Mouse (Mus musculus): ENCODE data around the gene Plekho1. TPM values are rescaled to one million over a fixed set of nuclear protein-coding genes. Genes with fewer than 3 reads are reported as not detected.

Plekho1 gene
- total RNA-seq, 2 experiments from 2014 or later = 37.0 to 41.3 TPM

GRCm38 (mm10) chr3:96015681-96016080 lies 19.9 kb upstream of the Plekho1 start:
- no peak for DNase-seq (ENCODE audit: extremely low spot score in 1 of 2, low spot score in 1 of 2)

- no peak for DNase-seq (ENCODE audit: extremely low spot score in 1 of 2, low spot score in 1 of 2)
Measured at GRCm38 (mm10) chr3:96012805-96013204, 17.0 kb upstream of the Plekho1 start.

- DNase-seq (ENCODE audit: extremely low spot score in 1 of 2, low spot score in 1 of 2) = no peak
Measured at GRCm38 (mm10) chr3:96008463-96008862, 12.7 kb upstream of the Plekho1 start.

- DNase-seq (ENCODE audit: extremely low spot score in 1 of 2, low spot score in 1 of 2) = no peak
Measured at GRCm38 (mm10) chr3:96001560-96001959, 5.8 kb upstream of the Plekho1 start.

GRCm38 (mm10) chr3:96000921-96001501 lies 5.2 kb upstream of the Plekho1 start:
- no peak for DNase-seq (ENCODE audit: extremely low spot score in 1 of 2, low spot score in 1 of 2)

- no peak for DNase-seq (ENCODE audit: extremely low spot score in 1 of 2, low spot score in 1 of 2)
Measured at GRCm38 (mm10) chr3:96000080-96000632, 4.4 kb upstream of the Plekho1 start.

GRCm38 (mm10) chr3:95999308-96000079 lies 3.7 kb upstream of the Plekho1 start:
- DNase-seq (ENCODE audit: extremely low spot score in 1 of 2, low spot score in 1 of 2) = no peak

GRCm38 (mm10) chr3:95997203-95997721 lies 1.5 kb upstream of the Plekho1 start:
- no peak for DNase-seq (ENCODE audit: extremely low spot score in 1 of 2, low spot score in 1 of 2)

GRCm38 (mm10) chr3:95996451-95997073 lies 761 bp upstream of the Plekho1 start:
- no peak for DNase-seq (ENCODE audit: extremely low spot score in 1 of 2, low spot score in 1 of 2)

- DNase-seq (ENCODE audit: extremely low spot score in 1 of 2, low spot score in 1 of 2) = no peak
Measured at GRCm38 (mm10) chr3:95994975-95995801, 613 bp downstream of the Plekho1 start.

GRCm38 (mm10) chr3:95994381-95994846 lies 1.4 kb downstream of the Plekho1 start:
- no peak for DNase-seq (ENCODE audit: extremely low spot score in 1 of 2, low spot score in 1 of 2)

- DNase-seq (ENCODE audit: extremely low spot score in 1 of 2, low spot score in 1 of 2) = no peak
Measured at GRCm38 (mm10) chr3:95993881-95994280, 1.9 kb downstream of the Plekho1 start.

- no peak for DNase-seq (ENCODE audit: extremely low spot score in 1 of 2, low spot score in 1 of 2)
Measured at GRCm38 (mm10) chr3:95992990-95993603, 2.7 kb downstream of the Plekho1 start.

GRCm38 (mm10) chr3:95990413-95990941 lies 5.3 kb downstream of the Plekho1 start:
- no peak for DNase-seq (ENCODE audit: extremely low spot score in 1 of 2, low spot score in 1 of 2)

- no peak for DNase-seq (ENCODE audit: extremely low spot score in 1 of 2, low spot score in 1 of 2)
Measured at GRCm38 (mm10) chr3:95988969-95989368, 6.8 kb downstream of the Plekho1 start.

- no peak for DNase-seq (ENCODE audit: extremely low spot score in 1 of 2, low spot score in 1 of 2)
Measured at GRCm38 (mm10) chr3:95988138-95988537, 7.7 kb downstream of the Plekho1 start.

- DNase-seq (ENCODE audit: extremely low spot score in 1 of 2, low spot score in 1 of 2) = no peak
Measured at GRCm38 (mm10) chr3:95987386-95988110, 8.3 kb downstream of the Plekho1 start.

GRCm38 (mm10) chr3:95986984-95987383 lies 8.8 kb downstream of the Plekho1 start:
- no peak for DNase-seq (ENCODE audit: extremely low spot score in 1 of 2, low spot score in 1 of 2)

Measured in layer of hippocampus, postnatal 25 days (tissue).